Mouse (Mus musculus): Measurements from ENCODE around the gene Ablim1. TPM values are rescaled to one million over a fixed set of nuclear protein-coding genes. Genes with fewer than 3 reads are reported as not detected.
A peak's percentile ranks its signal among the peaks of the same experiment; 100 is the strongest.

Gene Ablim1
- polyA plus RNA-seq, 1 experiment: 9.8 TPM

DNA sequence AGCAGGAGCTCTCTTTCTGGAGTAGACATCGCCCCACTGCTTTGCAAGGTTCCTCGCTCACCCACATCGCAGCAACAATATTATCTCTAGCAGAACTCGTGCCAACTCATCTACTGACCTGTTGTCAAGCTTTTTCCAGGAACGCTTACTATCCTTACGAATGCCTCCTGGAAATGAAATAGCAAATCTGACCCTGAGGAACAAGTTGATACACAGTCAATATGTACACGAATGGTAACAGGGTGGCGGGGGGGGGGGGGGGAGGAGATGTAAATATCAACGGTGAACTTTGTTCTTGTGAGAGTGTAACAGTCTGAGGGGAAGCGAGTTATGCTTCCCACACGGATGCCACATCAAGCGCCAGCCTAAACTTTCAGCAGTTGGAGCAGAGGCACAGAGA, 56.9 kb downstream of the Ablim1 start:
- Histone ChIP-seq H3K4me3 (ENCODE audit: insufficient read depth, poor library complexity, severe bottlenecking) (no peak overlapping the region), H3K36me3 (ENCODE audit: control insufficient read depth, insufficient read depth) (no peaks in the 10 kb centered on the region), H3K79me3 (ENCODE audit: low read depth) (no peaks in the 10 kb centered on the region), H3K79me2 (ENCODE audit: control insufficient read depth, insufficient read depth) (no peaks in the 10 kb centered on the region), H3ac (ENCODE audit: control insufficient read depth, insufficient read length, low read depth) (no peak overlapping the region), H3K27me3 (ENCODE audit: control insufficient read depth, insufficient read depth, insufficient read length) (no peaks in the 10 kb centered on the region)
- TF ChIP-seq CTCF (IDR thresholded peaks at IDR 0.05; ENCODE audit: control insufficient read depth, insufficient read depth, insufficient read length): no peak
- no peak for TF ChIP-seq FOSL1 (IDR thresholded peaks at IDR 0.05; ENCODE audit: insufficient read depth, low read length, poor library complexity, severe bottlenecking)

- H3K27me3 ChIP-seq (ENCODE audit: control insufficient read depth, insufficient read depth, insufficient read length): no peaks in the 10 kb centered on the region
- TF ChIP-seq MYOD1 (IDR thresholded peaks at IDR 0.05; ENCODE audit: control insufficient read depth, insufficient read length, low read depth) (no peak), MAX (IDR thresholded peaks at IDR 0.05) (no peak), FOSL1 (IDR thresholded peaks at IDR 0.05; ENCODE audit: insufficient read depth, low read length, poor library complexity, severe bottlenecking) (no peak), USF1 (IDR thresholded peaks at IDR 0.05; ENCODE audit: low read depth) (no peak), CEBPB (IDR thresholded peaks at IDR 0.05; ENCODE audit: low read depth) (no peak), CTCF (IDR thresholded peaks at IDR 0.05; ENCODE audit: control insufficient read depth, insufficient read depth, insufficient read length) (no peak), MYOG (IDR thresholded peaks at IDR 0.05; ENCODE audit: control insufficient read depth, extremely low read depth, insufficient read length) (no peak)
- no peaks in the 10 kb centered on the region for H3K36me3 ChIP-seq (ENCODE audit: control insufficient read depth, insufficient read depth)
- no peak overlapping the region for H3K4me3 ChIP-seq (ENCODE audit: insufficient read depth, poor library complexity, severe bottlenecking)
- no peaks in the 10 kb centered on the region for H3K79me2 ChIP-seq (ENCODE audit: control insufficient read depth, insufficient read depth)
- H3K79me3 ChIP-seq (ENCODE audit: low read depth): no peaks in the 10 kb centered on the region
- no peak overlapping the region for H3ac ChIP-seq (ENCODE audit: control insufficient read depth, insufficient read length, low read depth)
Observed at GRCm38 (mm10) chr19:57256666-57257065, 58.1 kb downstream of the Ablim1 start.

DNA sequence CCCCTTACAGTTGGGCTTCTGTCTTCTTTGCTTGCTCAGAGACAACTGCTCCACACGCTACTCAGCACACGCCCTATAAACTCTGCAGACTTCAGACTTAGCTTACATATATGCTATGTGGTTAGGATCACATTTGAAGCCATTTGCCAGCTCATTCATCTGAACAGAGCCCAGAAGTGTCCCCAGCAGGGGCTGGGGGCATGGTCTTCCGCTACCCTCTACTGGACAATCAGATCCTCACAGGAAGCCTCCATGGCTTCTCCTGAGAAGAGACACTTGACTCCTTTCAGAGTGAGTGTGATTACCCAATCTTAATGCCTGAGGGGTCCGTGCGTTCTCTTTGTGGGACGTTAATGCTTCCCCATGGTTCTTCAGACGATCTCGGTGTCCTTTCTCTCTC, 59.6 kb downstream of the Ablim1 start:
- H3K79me2 ChIP-seq (ENCODE audit: control insufficient read depth, insufficient read depth): no peaks in the 10 kb centered on the region
- H3ac ChIP-seq (ENCODE audit: control insufficient read depth, insufficient read length, low read depth): no peak overlapping the region
- TF ChIP-seq MYOG (IDR thresholded peaks at IDR 0.05; ENCODE audit: control insufficient read depth, extremely low read depth, insufficient read length): no peak
- TF ChIP-seq CEBPB (IDR thresholded peaks at IDR 0.05; ENCODE audit: low read depth): peak; percentile 17
- no peaks in the 10 kb centered on the region for H3K36me3 ChIP-seq (ENCODE audit: control insufficient read depth, insufficient read depth)
- H3K79me3 ChIP-seq (ENCODE audit: low read depth): no peaks in the 10 kb centered on the region
- no peak overlapping the region for H3K4me3 ChIP-seq (ENCODE audit: insufficient read depth, poor library complexity, severe bottlenecking)
- no peaks in the 10 kb centered on the region for H3K27me3 ChIP-seq (ENCODE audit: control insufficient read depth, insufficient read depth, insufficient read length)

- H3K79me2 ChIP-seq (ENCODE audit: control insufficient read depth, insufficient read depth): no peaks in the 10 kb centered on the region
- H3ac ChIP-seq (ENCODE audit: control insufficient read depth, insufficient read length, low read depth): no peak overlapping the region
- H3K27me3 ChIP-seq (ENCODE audit: control insufficient read depth, insufficient read depth, insufficient read length): no peaks in the 10 kb centered on the region
- TF ChIP-seq CEBPB (IDR thresholded peaks at IDR 0.05; ENCODE audit: low read depth) (no peak), MYOG (IDR thresholded peaks at IDR 0.05; ENCODE audit: control insufficient read depth, extremely low read depth, insufficient read length) (no peak), FOSL1 (IDR thresholded peaks at IDR 0.05; ENCODE audit: insufficient read depth, low read length, poor library complexity, severe bottlenecking) (no peak), MAX (IDR thresholded peaks at IDR 0.05) (no peak), MYOD1 (IDR thresholded peaks at IDR 0.05; ENCODE audit: control insufficient read depth, insufficient read length, low read depth) (no peak), CTCF (IDR thresholded peaks at IDR 0.05; ENCODE audit: control insufficient read depth, insufficient read depth, insufficient read length) (no peak), USF1 (IDR thresholded peaks at IDR 0.05; ENCODE audit: low read depth) (no peak)
- no peak overlapping the region for H3K4me3 ChIP-seq (ENCODE audit: insufficient read depth, poor library complexity, severe bottlenecking)
- H3K36me3 ChIP-seq (ENCODE audit: control insufficient read depth, insufficient read depth): no peaks in the 10 kb centered on the region
- no peaks in the 10 kb centered on the region for H3K79me3 ChIP-seq (ENCODE audit: low read depth)
Observed at GRCm38 (mm10) chr19:57252692-57253448, 61.8 kb downstream of the Ablim1 start.

DNA sequence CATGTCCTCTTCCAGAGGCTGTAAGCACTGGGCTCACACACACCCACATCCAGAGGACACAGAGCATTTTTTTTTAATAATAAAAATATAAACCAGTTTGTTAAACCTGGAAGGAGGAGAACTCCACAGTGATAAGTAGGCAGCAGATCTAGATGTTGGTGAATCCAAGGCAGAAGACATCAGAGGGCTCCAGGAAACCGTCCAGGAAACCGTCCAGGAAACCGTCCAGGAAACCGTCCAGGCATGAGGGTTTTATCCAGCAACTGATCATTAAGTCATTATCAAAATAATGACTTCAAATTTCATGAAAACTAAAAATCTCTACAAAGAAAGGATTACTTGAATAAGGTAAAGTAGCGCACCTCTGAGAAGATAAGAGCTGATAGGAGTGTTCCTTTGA, 65.9 kb downstream of the Ablim1 start:
- no peaks in the 10 kb centered on the region for H3K79me3 ChIP-seq (ENCODE audit: low read depth)
- no peaks in the 10 kb centered on the region for H3K27me3 ChIP-seq (ENCODE audit: control insufficient read depth, insufficient read depth, insufficient read length)
- H3K79me2 ChIP-seq (ENCODE audit: control insufficient read depth, insufficient read depth): no peaks in the 10 kb centered on the region
- H3ac ChIP-seq (ENCODE audit: control insufficient read depth, insufficient read length, low read depth): no peak overlapping the region
- TF ChIP-seq FOSL1 (IDR thresholded peaks at IDR 0.05; ENCODE audit: insufficient read depth, low read length, poor library complexity, severe bottlenecking): no peak
- no peak for TF ChIP-seq MAX (IDR thresholded peaks at IDR 0.05)
- TF ChIP-seq CTCF (IDR thresholded peaks at IDR 0.05; ENCODE audit: control insufficient read depth, insufficient read depth, insufficient read length): no peak
- no peak for TF ChIP-seq CEBPB (IDR thresholded peaks at IDR 0.05; ENCODE audit: low read depth)
- no peak for TF ChIP-seq MYOG (IDR thresholded peaks at IDR 0.05; ENCODE audit: control insufficient read depth, extremely low read depth, insufficient read length)
- no peak for TF ChIP-seq MYOD1 (IDR thresholded peaks at IDR 0.05; ENCODE audit: control insufficient read depth, insufficient read length, low read depth)
- no peak for TF ChIP-seq USF1 (IDR thresholded peaks at IDR 0.05; ENCODE audit: low read depth)
- H3K36me3 ChIP-seq (ENCODE audit: control insufficient read depth, insufficient read depth): no peaks in the 10 kb centered on the region
- no peak overlapping the region for H3K4me3 ChIP-seq (ENCODE audit: insufficient read depth, poor library complexity, severe bottlenecking)

DNA sequence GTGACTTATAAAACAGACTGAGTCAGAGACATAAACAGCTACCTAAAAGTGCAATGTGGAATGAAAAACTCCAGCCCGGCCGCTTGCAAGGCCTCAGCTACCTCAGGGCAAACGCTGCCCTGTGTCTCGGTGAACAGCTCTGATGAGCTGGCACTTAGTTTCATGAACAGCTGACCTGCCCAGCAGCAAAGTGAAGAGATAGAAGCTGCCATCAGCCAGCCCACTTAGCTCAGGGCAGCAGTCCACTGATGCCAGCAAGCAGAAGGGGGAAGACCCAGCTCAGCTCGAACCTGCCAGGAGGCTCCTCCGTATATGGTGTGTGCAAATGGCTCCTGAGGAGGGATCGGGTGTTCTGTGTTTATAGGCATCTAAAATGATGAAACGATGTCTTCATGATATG, 67.5 kb downstream of the Ablim1 start:
- Histone ChIP-seq H3K79me3 (ENCODE audit: low read depth) (no peaks in the 10 kb centered on the region), H3ac (ENCODE audit: control insufficient read depth, insufficient read length, low read depth) (no peak overlapping the region), H3K27me3 (ENCODE audit: control insufficient read depth, insufficient read depth, insufficient read length) (no peaks in the 10 kb centered on the region), H3K4me3 (ENCODE audit: insufficient read depth, poor library complexity, severe bottlenecking) (no peak overlapping the region), H3K36me3 (ENCODE audit: control insufficient read depth, insufficient read depth) (no peaks in the 10 kb centered on the region), H3K79me2 (ENCODE audit: control insufficient read depth, insufficient read depth) (no peaks in the 10 kb centered on the region)
- TF ChIP-seq MYOG (IDR thresholded peaks at IDR 0.05; ENCODE audit: control insufficient read depth, extremely low read depth, insufficient read length) (no peak), MAX (IDR thresholded peaks at IDR 0.05) (no peak), CTCF (IDR thresholded peaks at IDR 0.05; ENCODE audit: control insufficient read depth, insufficient read depth, insufficient read length) (no peak), USF1 (IDR thresholded peaks at IDR 0.05; ENCODE audit: low read depth) (no peak), CEBPB (IDR thresholded peaks at IDR 0.05; ENCODE audit: low read depth) (no peak), MYOD1 (IDR thresholded peaks at IDR 0.05; ENCODE audit: control insufficient read depth, insufficient read length, low read depth) (no peak), FOSL1 (IDR thresholded peaks at IDR 0.05; ENCODE audit: insufficient read depth, low read length, poor library complexity, severe bottlenecking) (no peak)

All from C2C12 (cell line).